Mouse (Mus musculus): ENCODE data around the gene Hfe.
"Not testable (repeated sequence)": the region's sequence is repeated elsewhere in the genome, so short reads cannot be mapped to it uniquely, and the experiment has no call there.

The Hfe gene

GRCm38 (mm10) chr13:23693856-23694440 is 16.7 kb downstream of the Hfe start:
- in situ Hi-C loops (cut with MboI; ENCODE audit: low sequenced_read_pairs): loop anchor here (10.0 kb wide), 1 partner anchor 69 kb away; the partner anchor contains the start of genes Hist1h1e and Hist1h2be

GRCm38 (mm10) chr13:23689459-23689858 is 21.2 kb downstream of the Hfe start:
- in situ Hi-C loops (cut with MboI; ENCODE audit: low sequenced_read_pairs): no loop called here

GRCm38 (mm10) chr13:23688956-23689355 is 21.7 kb downstream of the Hfe start:
- in situ Hi-C loops (cut with MboI; ENCODE audit: low sequenced_read_pairs): no loop called here

GRCm38 (mm10) chr13:23687907-23688306 is 22.7 kb downstream of the Hfe start:
- in situ Hi-C loops (cut with MboI; ENCODE audit: low sequenced_read_pairs): no loop called here

- in situ Hi-C loops (cut with MboI; ENCODE audit: low sequenced_read_pairs): no loop called here
Observed at GRCm38 (mm10) chr13:23687181-23687580, 23.5 kb downstream of the Hfe start.

GRCm38 (mm10) chr13:23685966-23686365 is 24.7 kb downstream of the Hfe start:
- in situ Hi-C loops (cut with MboI; ENCODE audit: low sequenced_read_pairs): no loop called here

- in situ Hi-C loops (cut with MboI; ENCODE audit: low sequenced_read_pairs): no loop called here
Observed at GRCm38 (mm10) chr13:23685121-23685861, 25.4 kb downstream of the Hfe start.

GRCm38 (mm10) chr13:23684295-23684945 is 26.2 kb downstream of the Hfe start:
- in situ Hi-C loops (cut with MboI; ENCODE audit: low sequenced_read_pairs): not testable (repeated sequence)

- in situ Hi-C loops (cut with MboI; ENCODE audit: low sequenced_read_pairs): no loop called here
Observed at GRCm38 (mm10) chr13:23683755-23684281, 26.8 kb downstream of the Hfe start, which contains the start of the genes Hist1h2ac and Hist1h2bc. Gene Hist1h2ac, minus strand, starts transcription at chr13:23683948. Gene Hist1h2bc, plus strand, starts transcription at chr13:23684199.

GRCm38 (mm10) chr13:23682947-23683754 is 27.5 kb downstream of the Hfe start:
- in situ Hi-C loops (cut with MboI; ENCODE audit: low sequenced_read_pairs): not testable (repeated sequence)

- in situ Hi-C loops (cut with MboI; ENCODE audit: low sequenced_read_pairs): no loop called here
Observed at GRCm38 (mm10) chr13:23682623-23682946, 28.1 kb downstream of the Hfe start.

GRCm38 (mm10) chr13:23681990-23682582 is 28.6 kb downstream of the Hfe start:
- in situ Hi-C loops (cut with MboI; ENCODE audit: low sequenced_read_pairs): no loop called here

GRCm38 (mm10) chr13:23662536-23662935 is 48.1 kb downstream of the Hfe start:
- in situ Hi-C loops (cut with MboI; ENCODE audit: low sequenced_read_pairs): no loop called here

- in situ Hi-C loops (cut with MboI; ENCODE audit: low sequenced_read_pairs): no loop called here
Observed at GRCm38 (mm10) chr13:23659636-23660366, 50.9 kb downstream of the Hfe start.

Data from CH12F3 (cell line).